Mouse (Mus musculus): ENCODE measurements around the gene Mcub.
A peak's percentile ranks its signal among the peaks of the same experiment; 100 is the strongest.

The Mcub gene

GRCm38 (mm10) chr3:129949158-129949773 lies 20.7 kb downstream of the Mcub start:
- DNase-seq (ENCODE audit: low spot score in 2 of 2) = no peak

GRCm38 (mm10) chr3:129948359-129948758 lies 21.6 kb downstream of the Mcub start:
- no peak for DNase-seq (ENCODE audit: low spot score in 2 of 2)

- no peak for DNase-seq (ENCODE audit: low spot score in 2 of 2)
Observed at GRCm38 (mm10) chr3:129946217-129946914, 23.6 kb downstream of the Mcub start.

GRCm38 (mm10) chr3:129943813-129944212 lies 26.2 kb downstream of the Mcub start:
- no peak for DNase-seq (ENCODE audit: low spot score in 2 of 2)

GRCm38 (mm10) chr3:129941291-129941690 lies 28.7 kb downstream of the Mcub start:
- no peak for DNase-seq (ENCODE audit: low spot score in 2 of 2)

GRCm38 (mm10) chr3:129940780-129941179 lies 29.2 kb downstream of the Mcub start:
- no peak for DNase-seq (ENCODE audit: low spot score in 2 of 2)

GRCm38 (mm10) chr3:129939058-129939457 lies 30.9 kb downstream of the Mcub start:
- DNase-seq (ENCODE audit: low spot score in 2 of 2) = no peak

- no peak for DNase-seq (ENCODE audit: low spot score in 2 of 2)
Observed at GRCm38 (mm10) chr3:129937848-129938247, 32.2 kb downstream of the Mcub start.

GRCm38 (mm10) chr3:129936561-129936960 lies 33.4 kb downstream of the Mcub start:
- DNase-seq (ENCODE audit: low spot score in 2 of 2) = no peak

GRCm38 (mm10) chr3:129932443-129932842 lies 37.6 kb downstream of the Mcub start:
- DNase-seq (ENCODE audit: low spot score in 2 of 2) = peak in 1 of 2 experiments; percentile 19

- DNase-seq (ENCODE audit: low spot score in 2 of 2) = no peak
Observed at GRCm38 (mm10) chr3:129930213-129930778, 39.7 kb downstream of the Mcub start.

- DNase-seq (ENCODE audit: low spot score in 2 of 2) = no peak
Observed at GRCm38 (mm10) chr3:129925861-129926260, 44.1 kb downstream of the Mcub start.

- DNase-seq (ENCODE audit: low spot score in 2 of 2) = no peak
Observed at GRCm38 (mm10) chr3:129923581-129923980, 46.4 kb downstream of the Mcub start.

- peak in 1 of 2 experiments; percentile 16 for DNase-seq (ENCODE audit: low spot score in 2 of 2)
Observed at GRCm38 (mm10) chr3:129918434-129918833, 51.6 kb downstream of the Mcub start.

GRCm38 (mm10) chr3:129917424-129917823 lies 52.6 kb downstream of the Mcub start:
- no peak for DNase-seq (ENCODE audit: low spot score in 2 of 2)

GRCm38 (mm10) chr3:129913241-129913640 lies 56.8 kb downstream of the Mcub start:
- DNase-seq (ENCODE audit: low spot score in 2 of 2) = no peak

- DNase-seq (ENCODE audit: low spot score in 2 of 2) = no peak
Observed at GRCm38 (mm10) chr3:129912025-129912424, 58.0 kb downstream of the Mcub start.

GRCm38 (mm10) chr3:129904381-129905132 lies 65.4 kb downstream of the Mcub start:
- no peak for DNase-seq (ENCODE audit: low spot score in 2 of 2)

- DNase-seq (ENCODE audit: low spot score in 2 of 2) = no peak
Observed at GRCm38 (mm10) chr3:129903866-129904265, 66.1 kb downstream of the Mcub start.

- no peak for DNase-seq (ENCODE audit: low spot score in 2 of 2)
Observed at GRCm38 (mm10) chr3:129903369-129903768, 66.6 kb downstream of the Mcub start.

GRCm38 (mm10) chr3:129901271-129901809 lies 68.7 kb downstream of the Mcub start, which contains the start of gene Casp6:
Casp6 (plus strand) TSS chr3:129901425.
- DNase-seq (ENCODE audit: low spot score in 2 of 2) = peak; percentile 56 to 68

GRCm38 (mm10) chr3:129898886-129899285 lies 71.1 kb downstream of the Mcub start:
- no peak for DNase-seq (ENCODE audit: low spot score in 2 of 2)

All from natural killer cell, adult 2 months (primary cell).